In genomic region chr6:91638204-91638995, GRCm38 (mm10) we compare ENCODE assay signal across 15 mouse cellular contexts. TPM values are rescaled to one million over a fixed set of nuclear protein-coding genes. Genes with fewer than 3 reads are reported as not detected.
DNase-seq lines count a peak whose midpoint lies in the region; ATAC-seq lines count a peak whose summit lies in the region.
"Had no signal": no experiment of that assay in that cellular context is flagged by ENCODE, and none has a peak within 500 bp of the region (broad histone marks: within the 10 kb centered on the region; RNA-seq: fewer than 3 reads in every experiment).

No protein-coding gene starts in this region.

- no peaks in the 10 kb centered on the region for H3K36me3 ChIP-seq in forebrain, embryonic 12.5 days (replicated peaks)
- no peaks in the 10 kb centered on the region for H3K36me3 ChIP-seq in forebrain, embryonic 14.5 days (ENCODE audit: control insufficient read depth, insufficient read depth, low read length)
- H3K36me3 ChIP-seq in neural tube, embryonic 15.5 days: no peaks in the 10 kb centered on the region
- H3K36me3 ChIP-seq in limb, embryonic 13.5 days: no peaks in the 10 kb centered on the region
- H3K36me3 ChIP-seq: G1E; liver, embryonic 15.5 days had no signal

- H3K4me1 ChIP-seq in forebrain, embryonic 12.5 days: no peaks in the 10 kb centered on the region
- no peaks in the 10 kb centered on the region for H3K4me1 ChIP-seq in forebrain, embryonic 14.5 days (ENCODE audit: control insufficient read depth, insufficient read depth, low read length)
- H3K4me1 ChIP-seq in neural tube, embryonic 15.5 days: no peaks in the 10 kb centered on the region
- H3K4me1 ChIP-seq in limb, embryonic 13.5 days: peaks cover 19% of the 10 kb centered on the region
- H3K4me1 ChIP-seq: liver, embryonic 15.5 days had no signal

- H3K9ac ChIP-seq in forebrain, embryonic 12.5 days: no peak overlapping the region
- no peak overlapping the region for H3K9ac ChIP-seq in forebrain, embryonic 14.5 days (ENCODE audit: low read length)
- no peak overlapping the region for H3K9ac ChIP-seq in neural tube, embryonic 15.5 days (replicated peaks)
- no peak overlapping the region for H3K9ac ChIP-seq in limb, embryonic 13.5 days
- H3K9ac ChIP-seq: liver, embryonic 15.5 days had no signal

- no peaks in the 10 kb centered on the region for H3K9me3 ChIP-seq in forebrain, embryonic 12.5 days
- H3K9me3 ChIP-seq in forebrain, embryonic 14.5 days (replicated peaks; ENCODE audit: control insufficient read depth, low read length): no peaks in the 10 kb centered on the region
- no peaks in the 10 kb centered on the region for H3K9me3 ChIP-seq in neural tube, embryonic 15.5 days (replicated peaks)
- H3K9me3 ChIP-seq in limb, embryonic 13.5 days: no peaks in the 10 kb centered on the region
- H3K9me3 ChIP-seq: G1E; liver, embryonic 15.5 days had no signal

- H3K4me3 ChIP-seq in forebrain, embryonic 12.5 days (replicated peaks): no peak overlapping the region
- H3K4me3 ChIP-seq in forebrain, embryonic 14.5 days (ENCODE audit: low read depth, low read length): no peak overlapping the region
- no peak overlapping the region for H3K4me3 ChIP-seq in neural tube, embryonic 15.5 days (replicated peaks)
- no peak overlapping the region for H3K4me3 ChIP-seq in limb, embryonic 13.5 days
- H3K4me3 ChIP-seq: liver, embryonic 15.5 days; megakaryocyte, embryonic 14.5 days had no signal

- no peak overlapping the region for H3K4me2 ChIP-seq in forebrain, embryonic 12.5 days
- no peak overlapping the region for H3K4me2 ChIP-seq in forebrain, embryonic 14.5 days (ENCODE audit: low read length)
- no peak overlapping the region for H3K4me2 ChIP-seq in neural tube, embryonic 15.5 days
- H3K4me2 ChIP-seq in limb, embryonic 13.5 days (replicated peaks): peak overlapping the region; percentile 22
- H3K4me2 ChIP-seq: liver, embryonic 15.5 days had no signal

- ATAC-seq in forebrain, embryonic 12.5 days (ENCODE audit: low FRiP score): no peak
- ATAC-seq in forebrain, embryonic 14.5 days: no peak
- ATAC-seq in neural tube, embryonic 15.5 days (ENCODE audit: low FRiP score): no peak
- ATAC-seq in limb, embryonic 13.5 days (ENCODE audit: low FRiP score, low read depth): peak; percentile 70

- 34% methylated on average over 9 of the region's 9 CpGs for WGBS in forebrain, embryonic 12.5 days
- WGBS in forebrain, embryonic 14.5 days: 38% methylated on average over 9 of the region's 9 CpGs
- 50% methylated on average over 9 of the region's 9 CpGs for WGBS in neural tube, embryonic 15.5 days
- 27% methylated on average over 9 of the region's 9 CpGs for WGBS in limb, embryonic 13.5 days

- no peak for DNase-seq in forebrain, embryonic 14.5 days (ENCODE audit: low spot score)
- DNase-seq in neural tube, embryonic 10.5 days (ENCODE audit: extremely low spot score, low spot score): peak; percentile 43
- DNase-seq in right cerebral cortex, postnatal 4 days: no peak
- DNase-seq in spleen, adult 12 weeks (ENCODE audit: low spot score): no peak
- DNase-seq in adrenal gland, adult (ENCODE audit: inconsistent age in 2 of 2, low spot score in 1 of 2): no peak
- DNase-seq: adrenal gland, adult 8-10 months; gastrocnemius, postnatal 10 days; kidney, adult 9 months; layer of hippocampus, postnatal 36 days had no signal

- H3K27me3 ChIP-seq in forebrain, embryonic 12.5 days: 0 out of 2 replicates have a peak, but pooled peaks cover 6% of the 10 kb centered on the region
- no peaks in the 10 kb centered on the region for H3K27me3 ChIP-seq in forebrain, embryonic 14.5 days (replicated peaks; ENCODE audit: control insufficient read depth, insufficient read depth, low read length)
- no peaks in the 10 kb centered on the region for H3K27me3 ChIP-seq in neural tube, embryonic 15.5 days (replicated peaks)
- H3K27me3 ChIP-seq in limb, embryonic 13.5 days: no peaks in the 10 kb centered on the region
- H3K27me3 ChIP-seq: liver, embryonic 15.5 days had no signal

- peak overlapping the region; percentile 46; the same call in 1 of the 2 replicates for H3K27ac ChIP-seq in forebrain, embryonic 12.5 days
- no peak overlapping the region for H3K27ac ChIP-seq in forebrain, embryonic 14.5 days (ENCODE audit: low read depth, low read length)
- no peak overlapping the region for H3K27ac ChIP-seq in neural tube, embryonic 15.5 days (replicated peaks)
- H3K27ac ChIP-seq in limb, embryonic 13.5 days: peak overlapping the region; percentile 82
- H3K27ac ChIP-seq: liver, embryonic 15.5 days had no signal

RNA-seq across cellular contexts. Expression of gene Slc6a6, which starts 45.5 kb away (rescaled TPM):
- 67.6 and 79.0 TPM in 2 replicates for polyA plus RNA-seq in forebrain, embryonic 12.5 days (2016; fragmentation: Nextera tagmentation; extraction: Ambion mirVana)
- polyA plus RNA-seq in forebrain, embryonic 14.5 days (2014; fragmentation: Nextera tagmentation; extraction: Ambion mirVana): 45.6 and 71.7 TPM in 2 replicates
- polyA plus RNA-seq in neural tube, embryonic 15.5 days (2015; fragmentation: Nextera tagmentation; extraction: Ambion mirVana): 89.5 and 102 TPM in 2 replicates
- 48.7 and 51.1 TPM in 2 replicates for polyA plus RNA-seq in limb, embryonic 13.5 days (2015; fragmentation: Nextera tagmentation; extraction: Ambion mirVana)

Comparison
In these comparisons a context has a peak if more than half of its experiments do, and no peak if none do; other contexts are left out.
1. H3K27ac ChIP-seq: peak in forebrain, embryonic 12.5 days (single experiment) and limb, embryonic 13.5 days (single experiment); none in forebrain, embryonic 14.5 days (single experiment) and neural tube, embryonic 15.5 days (single experiment).